Mouse (Mus musculus) hindbrain, embryonic 13.5 days (tissue): ENCODE results near the gene Pigq. TPM values are rescaled to one million over a fixed set of nuclear protein-coding genes. Genes with fewer than 3 reads are reported as not detected.
A peak's percentile ranks its signal among the peaks of the same experiment; 100 is the strongest.

Experiments used
- ATAC-seq: fragments of 200-750 bp; cut with Nextera tagmentation; 2 replicates; pipeline ENCODE4 v1.8.0; 2017; ENCODE audit warnings: moderate TSS enrichment; ENCODE audit not compliant: low FRiP score
- H3K27ac ChIP-seq: fragments of 300-500 bp; sonication (generic); 2 replicates; pipeline ENCODE4 v1.5.1; 2015; ENCODE audit warnings: inconsistent platforms, mild to moderate bottlenecking, moderate library complexity
- H3K27me3 ChIP-seq: fragments of 300-500 bp; sonication (generic); 2 replicates; pipeline ENCODE4 v1.6.1; 2015; ENCODE audit warnings: mild to moderate bottlenecking, inconsistent platforms
- H3K36me3 ChIP-seq: fragments of 300-500 bp; sonication (generic); 2 replicates; pipeline ENCODE4 v1.6.1; 2015; ENCODE audit warnings: mild to moderate bottlenecking, inconsistent platforms
- H3K4me1 ChIP-seq: fragments of 300-500 bp; sonication (generic); replicated peaks from 2 replicates; pipeline ENCODE4 v1.6.1; 2015; ENCODE audit warnings: inconsistent platforms
- H3K4me2 ChIP-seq: fragments of 300-500 bp; sonication (generic); 2 replicates; pipeline ENCODE4 v1.6.1; 2015; ENCODE audit warnings: inconsistent platforms, mild to moderate bottlenecking, moderate library complexity
- H3K4me3 ChIP-seq: fragments of 300-500 bp; sonication (generic); 2 replicates; pipeline ENCODE4 v1.5.1; 2015; ENCODE audit warnings: mild to moderate bottlenecking, inconsistent platforms
- H3K9ac ChIP-seq: fragments of 300-500 bp; sonication (generic); 2 replicates; pipeline ENCODE4 v1.6.1; 2015; ENCODE audit warnings: mild to moderate bottlenecking, inconsistent platforms
- H3K9me3 ChIP-seq: fragments of 300-500 bp; sonication (generic); 2 replicates; pipeline ENCODE4 v1.6.1; 2016; ENCODE audit warnings: inconsistent platforms
- WGBS: fragments of 180-500 bp; shearing (Covaris S2); methylation state at CpG from one replicate; pipeline ENCODE4 v1.1.7; 2015; 5-methylcytosine and 5-hydroxymethylcytosine counted together
- polyA plus RNA-seq: library from polyadenylated mRNA; unstranded; fragments of >200 nt; fragmentation: Nextera tagmentation; extraction: Ambion mirVana; gene quantifications from 2 replicates; pipeline ENCODE4 v1.2.1, GENCODE M21; 2015

Gene Pigq
- polyA plus RNA-seq, 1 experiment from 2014 or later, result 57.1 TPM

DNA sequence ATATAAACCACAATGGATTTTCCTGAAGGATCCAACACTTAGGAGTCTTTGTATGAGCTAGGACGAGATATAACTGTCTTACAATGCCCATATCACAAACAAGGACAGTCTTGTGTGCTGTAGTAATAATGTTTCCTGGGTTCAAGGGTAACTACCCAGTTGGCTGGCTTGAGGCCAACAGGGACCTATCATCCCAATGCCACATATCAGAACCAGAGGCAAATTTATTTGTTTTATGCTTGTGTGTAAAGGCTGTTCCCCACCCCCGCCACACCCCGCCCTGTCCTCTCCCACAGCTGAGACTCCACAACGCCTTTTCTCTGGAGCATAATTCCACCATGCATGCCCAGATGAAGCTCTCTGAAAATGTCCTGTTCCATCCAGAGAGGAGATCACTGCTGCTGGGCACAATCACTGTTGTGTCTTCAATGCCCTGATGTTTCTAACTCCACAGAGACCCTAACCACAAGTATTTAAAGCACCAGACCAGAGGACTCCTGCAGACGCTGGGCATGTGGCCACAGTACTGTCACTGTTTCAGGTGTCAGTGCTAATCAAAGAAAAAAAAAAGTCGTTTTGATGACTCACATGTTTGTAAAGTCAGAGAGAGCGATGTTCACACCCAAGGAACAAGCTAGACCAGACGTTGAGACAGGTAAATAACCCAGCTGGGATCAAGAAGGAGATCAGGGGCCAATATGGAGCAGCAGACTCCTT, 27.6 kb downstream of the Pigq start:
- ATAC-seq, result no peak
- Histone ChIP-seq H3K36me3 (peaks cover 9% of the 10 kb centered on the region; the same call in 1 of the 2 replicates), H3K9me3 (no peaks in the 10 kb centered on the region), H3K4me3 (0 out of 2 replicates have a peak overlapping the region, but pooled peaks have one; percentile 98), H3K4me2 (0 out of 2 replicates have a peak overlapping the region, but pooled peaks have one; percentile 8), H3K27ac (no peak overlapping the region), H3K9ac (peak overlapping the region; percentile 94; the same call in 1 of the 2 replicates), H3K4me1 (peaks cover 45% of the 10 kb centered on the region), H3K27me3 (no peaks in the 10 kb centered on the region)
- WGBS, result 87% methylated on average over 8 of the region's 8 CpGs

DNA sequence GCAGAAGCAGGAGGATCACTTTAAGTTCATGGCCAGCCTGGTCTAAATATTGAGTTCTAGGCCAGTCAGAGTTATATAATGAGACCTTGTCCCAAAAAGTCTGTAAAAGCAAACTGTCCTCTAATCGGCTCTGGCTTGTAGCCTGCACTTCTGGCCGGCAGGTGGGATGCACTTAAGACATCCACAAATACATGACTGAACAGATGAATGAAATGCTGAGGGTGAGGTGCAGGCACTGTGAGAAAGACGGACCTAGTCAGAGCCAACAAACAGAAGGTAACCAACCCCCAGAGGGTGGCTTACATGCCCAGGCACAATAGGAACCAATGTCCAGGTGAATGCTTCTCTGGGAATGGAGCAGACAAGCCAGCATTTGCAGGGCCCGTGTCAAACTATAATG, 30.4 kb downstream of the Pigq start:
- H3K27me3 ChIP-seq, result no peaks in the 10 kb centered on the region
- no peak overlapping the region for H3K4me3 ChIP-seq
- peaks cover 38% of the 10 kb centered on the region for H3K4me1 ChIP-seq
- H3K27ac ChIP-seq, result no peak overlapping the region
- no peaks in the 10 kb centered on the region for H3K9me3 ChIP-seq
- no peak overlapping the region for H3K9ac ChIP-seq
- ATAC-seq, result no peak
- no peak overlapping the region for H3K4me2 ChIP-seq
- peaks cover 9% of the 10 kb centered on the region; the same call in 1 of the 2 replicates for H3K36me3 ChIP-seq
- 90% methylated on average over 4 of the region's 4 CpGs for WGBS

DNA sequence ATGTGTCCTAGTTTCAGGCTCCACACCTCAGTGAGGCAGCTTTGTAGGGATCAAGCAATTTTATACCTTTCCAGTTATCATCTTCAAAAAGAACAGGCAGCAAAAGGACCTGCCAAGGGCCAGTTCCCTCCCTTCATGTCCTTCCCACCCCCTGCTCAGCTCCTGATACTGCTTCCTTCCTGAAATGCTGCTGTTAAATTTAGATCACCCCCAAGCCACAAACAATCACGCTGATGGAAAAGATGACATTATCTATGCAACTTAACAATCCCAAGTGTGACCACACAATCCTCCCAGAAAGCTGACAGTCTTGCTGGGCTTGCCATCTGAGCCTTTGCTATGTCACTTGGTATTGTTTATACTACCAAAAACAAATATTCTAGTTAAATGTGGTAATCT, 30.9 kb downstream of the Pigq start:
- Histone ChIP-seq H3K27me3 (no peaks in the 10 kb centered on the region), H3K9me3 (no peaks in the 10 kb centered on the region), H3K27ac (no peak overlapping the region), H3K36me3 (peaks cover 9% of the 10 kb centered on the region; the same call in 1 of the 2 replicates), H3K4me3 (no peak overlapping the region), H3K4me1 (peaks cover 35% of the 10 kb centered on the region), H3K4me2 (no peak overlapping the region), H3K9ac (no peak overlapping the region)
- WGBS, result 84% methylated on average over 1 of the region's 1 CpGs
- ATAC-seq, result no peak

DNA sequence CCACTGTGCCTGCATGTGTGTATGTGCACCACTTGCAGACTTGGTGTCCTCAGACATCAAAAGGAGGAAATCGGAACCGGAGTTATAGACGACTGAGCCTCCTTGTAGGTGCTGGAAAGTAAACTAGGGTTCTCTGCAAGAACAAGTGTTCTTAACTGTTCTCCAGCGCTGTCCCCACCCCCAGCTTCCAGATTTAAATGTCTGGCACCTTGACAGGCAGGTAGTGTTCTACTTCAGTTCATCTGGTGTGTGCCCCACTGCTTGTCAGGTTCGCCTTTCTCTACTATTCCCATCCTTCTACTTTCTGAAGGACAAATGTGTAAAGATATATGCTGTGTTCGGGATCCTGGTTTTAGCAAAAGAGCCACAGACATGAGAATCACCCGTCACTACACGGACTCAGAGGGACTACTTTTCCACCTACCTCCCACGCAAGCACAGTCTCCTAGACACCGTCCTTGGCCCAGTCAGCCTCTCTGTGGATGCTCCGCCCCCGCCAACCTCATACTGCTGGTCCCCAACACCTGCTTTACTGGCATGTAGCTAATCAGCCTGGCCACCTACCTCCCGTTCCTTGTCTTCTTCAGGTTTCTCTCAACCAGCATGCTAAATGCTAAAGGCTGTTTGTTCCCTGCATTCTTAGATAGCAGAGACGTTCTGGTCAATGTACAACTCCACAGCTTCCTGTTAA, 31.4 kb downstream of the Pigq start:
- 90% methylated on average over 14 of the region's 14 CpGs for WGBS

DNA sequence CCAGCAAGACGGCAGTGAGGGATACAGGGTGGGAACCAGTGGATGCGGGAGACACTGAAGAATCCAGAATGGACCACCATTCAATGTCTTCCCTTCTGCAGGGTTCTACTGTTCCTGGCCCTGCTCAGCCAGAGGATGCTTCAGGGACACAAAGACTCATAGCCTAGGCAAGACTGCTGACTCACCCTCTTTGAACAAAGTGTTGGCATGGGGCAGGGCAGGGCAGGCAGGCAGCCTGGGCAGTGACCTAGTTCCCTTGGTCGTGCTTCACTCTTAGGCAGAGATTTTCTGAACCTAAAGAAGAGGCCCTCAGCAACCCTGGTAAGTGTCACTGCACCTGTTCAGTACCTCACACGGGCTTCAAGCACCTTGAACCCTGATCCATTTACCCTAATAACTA, 32.9 kb downstream of the Pigq start:
- H3K4me2 ChIP-seq, result no peak overlapping the region
- H3K4me3 ChIP-seq, result no peak overlapping the region
- no peaks in the 10 kb centered on the region for H3K9me3 ChIP-seq
- no peak overlapping the region for H3K27ac ChIP-seq
- H3K9ac ChIP-seq, result no peak overlapping the region
- no peak for ATAC-seq
- no peaks in the 10 kb centered on the region for H3K27me3 ChIP-seq
- peaks cover 14% of the 10 kb centered on the region for H3K4me1 ChIP-seq
- peaks cover 4% of the 10 kb centered on the region; the same call in 1 of the 2 replicates for H3K36me3 ChIP-seq
- 95% methylated on average over 4 of the region's 4 CpGs for WGBS

More for the DNA sequence above, 31.4 kb downstream of the Pigq start:
- H3K9ac ChIP-seq, result no peak overlapping the region
- peaks cover 29% of the 10 kb centered on the region for H3K4me1 ChIP-seq
- no peaks in the 10 kb centered on the region for H3K27me3 ChIP-seq
- H3K27ac ChIP-seq, result no peak overlapping the region
- no peak overlapping the region for H3K4me2 ChIP-seq
- H3K9me3 ChIP-seq, result no peaks in the 10 kb centered on the region
- H3K4me3 ChIP-seq, result no peak overlapping the region
- no peak for ATAC-seq
- H3K36me3 ChIP-seq, result peaks cover 9% of the 10 kb centered on the region; the same call in 1 of the 2 replicates

DNA sequence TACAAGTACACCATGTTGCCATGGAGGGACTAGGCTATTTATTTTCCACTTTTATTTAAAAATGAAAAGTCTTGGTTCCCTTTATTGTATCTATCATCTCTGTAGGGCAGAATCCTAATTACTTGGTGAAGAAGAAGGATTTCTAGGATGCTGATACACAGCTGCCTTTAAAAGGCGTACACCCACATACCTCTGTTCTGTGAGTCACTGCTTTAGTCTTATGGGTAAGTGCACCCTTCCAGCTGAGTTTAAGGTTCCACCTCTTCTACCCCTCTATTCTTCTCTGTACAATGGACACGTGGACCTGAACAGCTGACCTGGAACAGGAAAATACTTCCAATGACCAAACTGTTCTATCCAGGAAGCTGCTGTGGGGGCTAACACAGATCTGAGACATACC, 37.1 kb downstream of the Pigq start:
- Histone ChIP-seq H3K27me3 (no peaks in the 10 kb centered on the region), H3K4me2 (no peak overlapping the region), H3K27ac (no peak overlapping the region), H3K9me3 (no peaks in the 10 kb centered on the region), H3K4me1 (no peaks in the 10 kb centered on the region), H3K9ac (no peak overlapping the region), H3K36me3 (peaks cover 7% of the 10 kb centered on the region; the same call in 1 of the 2 replicates), H3K4me3 (no peak overlapping the region)
- WGBS, result 88% methylated on average over 2 of the region's 2 CpGs
- no peak for ATAC-seq

DNA sequence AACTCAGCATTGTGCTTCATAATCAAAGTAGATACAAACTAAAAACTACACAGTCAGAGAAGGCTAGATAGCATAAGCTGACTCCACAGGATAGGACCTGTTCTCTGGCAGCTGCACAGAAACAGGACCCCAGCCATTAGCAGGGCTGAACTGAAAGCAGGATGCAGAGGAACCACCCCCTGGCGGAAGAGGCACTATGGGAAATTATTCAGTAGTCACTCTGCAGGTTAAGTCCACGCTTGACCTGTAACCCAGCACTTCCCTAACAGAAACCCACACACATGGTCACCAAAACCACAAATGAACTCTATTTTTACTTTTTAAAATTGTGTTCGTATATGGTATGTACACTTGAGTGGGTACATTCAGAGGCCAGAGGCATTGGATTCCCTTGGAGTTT, 41.7 kb downstream of the Pigq start:
- WGBS, result 89% methylated on average over 3 of the region's 3 CpGs
- H3K27ac ChIP-seq, result no peak overlapping the region

DNA sequence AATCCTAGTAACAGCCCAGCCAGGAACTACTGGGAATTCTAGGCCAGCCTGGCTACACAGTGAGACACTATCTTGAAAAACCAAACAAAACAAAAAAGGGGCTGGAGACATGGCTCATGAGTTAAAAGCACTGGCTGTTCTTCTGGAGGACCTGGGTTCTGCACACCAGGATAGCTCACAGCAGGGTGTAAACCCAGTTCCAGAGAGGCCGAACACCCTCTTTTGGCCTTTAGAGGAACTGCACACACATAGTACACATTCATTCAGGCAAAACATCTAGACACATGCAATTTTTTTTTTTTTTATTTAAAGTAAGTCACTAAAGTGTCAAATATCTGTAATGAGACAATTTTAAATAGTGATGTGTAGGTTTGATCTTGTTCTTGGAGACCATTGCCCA, 44.5 kb downstream of the Pigq start:
- H3K27me3 ChIP-seq, result no peaks in the 10 kb centered on the region
- no peak for ATAC-seq
- WGBS, result 100% methylated on average over 1 of the region's 1 CpGs

More for the DNA sequence above, 41.7 kb downstream of the Pigq start:
- Histone ChIP-seq H3K27me3 (no peaks in the 10 kb centered on the region), H3K4me3 (no peak overlapping the region), H3K4me1 (no peaks in the 10 kb centered on the region), H3K36me3 (peaks cover 17% of the 10 kb centered on the region), H3K9ac (no peak overlapping the region), H3K9me3 (no peaks in the 10 kb centered on the region), H3K4me2 (no peak overlapping the region)
- no peak for ATAC-seq

DNA sequence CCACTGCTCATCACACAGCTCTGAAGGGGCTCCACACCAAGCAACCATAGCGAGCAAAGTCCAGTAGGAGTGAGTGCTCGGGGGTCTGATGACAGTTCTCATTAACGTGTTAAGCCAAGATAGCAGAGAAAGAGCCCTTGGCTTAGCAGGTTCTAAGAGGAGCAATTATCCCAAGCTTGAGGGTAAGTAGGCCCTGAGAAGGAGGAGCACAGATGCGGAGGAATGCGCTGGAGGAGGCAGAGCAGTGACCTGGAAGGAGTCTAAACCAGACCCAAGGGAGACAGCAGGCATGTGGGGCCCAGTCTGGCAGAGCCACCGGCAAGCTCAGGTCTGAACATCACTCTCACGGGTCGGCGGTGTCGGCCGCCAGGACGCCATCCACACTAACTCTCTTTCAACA, 48.8 kb downstream of the Pigq start:
- 0 out of 2 replicates have a peak overlapping the region, but pooled peaks have one; percentile 15 for H3K27ac ChIP-seq
- WGBS, result 54% methylated on average over 12 of the region's 12 CpGs

More for the DNA sequence above, 44.5 kb downstream of the Pigq start:
- peaks cover 9% of the 10 kb centered on the region for H3K36me3 ChIP-seq
- no peak overlapping the region for H3K27ac ChIP-seq
- no peak overlapping the region for H3K4me3 ChIP-seq
- no peaks in the 10 kb centered on the region for H3K9me3 ChIP-seq
- H3K9ac ChIP-seq, result no peak overlapping the region
- peaks cover 10% of the 10 kb centered on the region; the same call in 1 of the 2 replicates for H3K4me1 ChIP-seq
- no peak overlapping the region for H3K4me2 ChIP-seq

DNA sequence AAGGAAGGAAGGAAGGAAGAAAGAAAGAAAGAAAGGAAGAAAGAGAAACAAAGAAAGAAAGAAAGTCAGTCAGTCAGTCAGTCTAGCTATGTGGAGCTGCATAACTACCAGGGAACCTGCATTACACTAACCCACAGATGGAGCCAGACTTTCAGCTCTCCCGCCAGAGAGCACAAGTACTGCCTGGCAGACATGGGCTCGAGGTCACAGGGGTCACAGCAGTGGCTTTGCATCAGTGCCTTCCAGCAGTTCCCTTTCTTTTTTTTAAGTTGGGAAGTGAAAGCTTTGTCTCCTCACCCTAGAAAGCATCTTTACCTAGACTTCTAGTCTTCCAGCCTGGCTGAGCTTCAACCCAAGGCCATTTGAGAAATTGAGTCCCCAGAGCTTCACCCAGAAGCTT, 49.3 kb downstream of the Pigq start:
- H3K4me2 ChIP-seq, result no peak overlapping the region
- H3K27me3 ChIP-seq, result no peaks in the 10 kb centered on the region
- no peak overlapping the region for H3K27ac ChIP-seq
- H3K9me3 ChIP-seq, result no peaks in the 10 kb centered on the region
- no peak overlapping the region for H3K4me3 ChIP-seq
- H3K4me1 ChIP-seq, result peaks cover 16% of the 10 kb centered on the region
- H3K36me3 ChIP-seq, result peaks cover 9% of the 10 kb centered on the region; the same call in 1 of the 2 replicates
- no peak for ATAC-seq
- 32% methylated on average over 2 of the region's 2 CpGs for WGBS
- H3K9ac ChIP-seq, result no peak overlapping the region

More for the DNA sequence above, 48.8 kb downstream of the Pigq start:
- Histone ChIP-seq H3K36me3 (peaks cover 9% of the 10 kb centered on the region), H3K9me3 (no peaks in the 10 kb centered on the region), H3K27me3 (no peaks in the 10 kb centered on the region), H3K4me2 (no peak overlapping the region), H3K9ac (no peak overlapping the region), H3K4me1 (peaks cover 16% of the 10 kb centered on the region), H3K4me3 (no peak overlapping the region)
- no peak for ATAC-seq

DNA sequence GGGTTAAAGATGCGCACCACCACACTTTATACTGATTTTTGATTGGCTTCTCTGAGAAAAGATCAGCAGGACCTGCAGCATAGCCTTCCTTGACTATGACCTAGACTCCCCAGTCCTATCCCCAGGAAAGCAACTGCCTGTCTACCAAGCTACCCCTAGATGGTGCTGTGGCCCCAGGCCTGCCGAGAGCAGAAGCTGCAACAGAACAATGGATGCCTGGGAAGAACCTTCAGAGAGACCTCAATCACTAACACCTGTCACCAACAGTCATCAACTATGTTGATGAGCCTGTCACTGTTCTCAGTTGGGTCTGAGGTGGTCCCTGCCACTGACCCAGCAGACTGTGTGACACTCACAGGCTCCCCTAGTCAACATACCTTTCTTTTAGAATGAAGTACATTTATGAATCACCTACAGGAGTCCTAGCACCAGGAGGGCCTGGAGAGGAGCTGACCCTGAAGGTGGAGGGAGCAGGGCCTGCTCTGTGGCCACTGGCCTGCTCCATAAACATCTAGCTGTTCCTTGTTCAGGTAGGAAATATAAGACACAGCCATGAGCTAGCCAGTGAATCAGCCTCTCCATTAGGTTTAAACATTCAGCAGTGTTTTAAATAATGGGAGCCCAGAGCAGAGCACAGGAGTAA, 50.6 kb downstream of the Pigq start:
- peak overlapping the region; percentile 26; the same call in 1 of the 2 replicates for H3K9ac ChIP-seq
- ATAC-seq, result peak; percentile 74
- no peak overlapping the region for H3K4me3 ChIP-seq

DNA sequence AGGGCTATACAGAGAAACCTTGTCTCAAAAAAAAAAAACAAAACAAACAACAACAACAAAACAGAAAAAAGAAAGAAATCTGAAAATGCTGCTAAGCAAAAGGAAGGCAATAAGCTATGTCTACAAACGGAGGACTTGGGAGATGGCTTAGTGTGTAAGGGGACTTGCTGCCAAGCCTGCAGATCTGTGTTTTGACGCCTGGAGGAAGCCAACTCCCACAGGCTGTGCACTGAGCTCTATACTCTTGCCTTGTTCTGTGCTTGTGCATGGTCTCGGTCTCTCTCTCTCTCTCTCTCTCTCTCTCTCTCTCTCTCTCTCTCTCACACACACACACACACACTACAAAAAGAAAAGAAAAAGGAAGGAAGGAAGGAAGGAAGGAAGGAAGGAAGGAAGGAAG, 55.9 kb downstream of the Pigq start:
- H3K4me2 ChIP-seq, result no peak overlapping the region
- no peak overlapping the region for H3K4me3 ChIP-seq
- H3K27ac ChIP-seq, result no peak overlapping the region
- peaks cover 7% of the 10 kb centered on the region; the same call in 1 of the 2 replicates for H3K4me1 ChIP-seq
- WGBS, result 83% methylated on average over 3 of the region's 3 CpGs
- H3K9me3 ChIP-seq, result no peaks in the 10 kb centered on the region
- no peak for ATAC-seq
- H3K27me3 ChIP-seq, result no peaks in the 10 kb centered on the region
- H3K36me3 ChIP-seq, result peaks cover 52% of the 10 kb centered on the region
- H3K9ac ChIP-seq, result no peak overlapping the region

More for the DNA sequence above, 50.6 kb downstream of the Pigq start:
- Histone ChIP-seq H3K9me3 (no peaks in the 10 kb centered on the region), H3K36me3 (peaks cover 18% of the 10 kb centered on the region), H3K27me3 (no peaks in the 10 kb centered on the region), H3K4me2 (no peak overlapping the region), H3K27ac (peak overlapping the region; percentile 77), H3K4me1 (peaks cover 16% of the 10 kb centered on the region)
- WGBS, result 33% methylated on average over 2 of the region's 2 CpGs
